Mouse (Mus musculus) left cerebral cortex, adult 18-20 months (tissue): ENCODE data around the gene Zfp418. TPM values are rescaled to one million over a fixed set of nuclear protein-coding genes. Genes with fewer than 3 reads are reported as not detected.
"Not testable (repeated sequence)": the region's sequence is repeated elsewhere in the genome, so short reads cannot be mapped to it uniquely, and the experiment has no call there.

Experiments used
- DNase-seq, 2 experiments: peaks; one replicate each; pipeline ENCODE4 v3.0.0; 2021 to 2022; ENCODE audit warnings: low spot score in 2 of 2, mixed read lengths in 1 of 2
- long read RNA-seq, 2 experiments: library from polyadenylated mRNA; stranded (forward); transcript quantifications; one replicate each; pipeline ENCODE4 v2.0.0; 2021
- total RNA-seq, 2 experiments: library from RNA; stranded (reverse); gene quantifications; 2 replicates each; pipeline ENCODE4 v1.2.3; 2021

Gene Zfp418
- 1 to 10 TPM; 7.2 to 8.8 TPM for total RNA-seq
- long read RNA-seq, experiment 1, partial matches to known transcripts = 0 of 4 reads
- long read RNA-seq, experiment 1, other reads (novel, unspliced or antisense) = 1 of 4 reads
- long read RNA-seq, experiment 2, partial matches to known transcripts = 0 of 1 reads
- long read RNA-seq, experiment 2, other reads (novel, unspliced or antisense) = 0 of 1 reads

DNA sequence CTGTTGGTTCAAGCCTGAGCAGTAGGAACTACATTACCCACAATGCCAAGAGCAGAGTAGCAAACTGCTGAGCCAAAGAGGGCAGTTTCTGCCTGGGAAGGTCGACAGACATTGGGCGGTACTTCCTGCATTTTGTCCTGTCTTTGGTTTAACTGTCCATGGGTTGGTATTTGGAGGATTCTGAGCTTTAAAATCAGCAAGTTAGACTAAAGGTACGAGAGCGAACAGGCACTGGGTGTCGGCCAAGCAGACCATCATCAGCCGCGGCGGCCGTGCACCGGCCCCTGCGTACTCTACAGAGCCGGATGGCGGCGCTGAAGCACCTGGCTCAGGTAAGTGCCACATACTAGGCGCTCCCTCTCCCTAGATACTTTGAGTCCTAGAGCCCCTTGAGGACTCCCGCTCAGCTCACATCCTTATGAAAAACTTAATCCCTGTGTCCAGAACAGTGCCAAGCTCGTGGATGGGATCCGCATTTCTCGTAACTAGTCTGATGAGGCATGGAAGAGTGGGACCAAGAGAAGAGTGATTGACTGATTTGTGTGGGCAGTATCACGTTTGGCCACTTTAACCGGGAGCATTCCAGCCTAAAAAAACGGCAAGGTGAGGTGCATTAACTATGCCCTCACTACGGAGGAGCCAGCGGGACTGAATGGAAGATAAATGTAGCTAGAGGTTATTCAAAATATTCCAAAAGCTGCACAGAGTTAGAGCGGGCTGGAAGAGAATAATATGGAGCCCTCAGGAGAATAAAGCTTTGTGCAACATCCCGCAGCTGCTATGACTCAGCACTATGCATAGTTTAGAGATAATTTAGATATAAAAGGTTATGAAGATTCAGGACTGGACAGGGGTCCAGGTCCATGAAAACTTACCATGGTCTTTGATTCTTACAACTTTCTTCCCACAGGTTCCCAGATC lies at the start of gene Zfp418:
Gene Zfp418, plus strand, starts transcription at position 104 of the 921 bp plus-strand sequence.
- DNase-seq = peak; percentile 60 to 68

DNA sequence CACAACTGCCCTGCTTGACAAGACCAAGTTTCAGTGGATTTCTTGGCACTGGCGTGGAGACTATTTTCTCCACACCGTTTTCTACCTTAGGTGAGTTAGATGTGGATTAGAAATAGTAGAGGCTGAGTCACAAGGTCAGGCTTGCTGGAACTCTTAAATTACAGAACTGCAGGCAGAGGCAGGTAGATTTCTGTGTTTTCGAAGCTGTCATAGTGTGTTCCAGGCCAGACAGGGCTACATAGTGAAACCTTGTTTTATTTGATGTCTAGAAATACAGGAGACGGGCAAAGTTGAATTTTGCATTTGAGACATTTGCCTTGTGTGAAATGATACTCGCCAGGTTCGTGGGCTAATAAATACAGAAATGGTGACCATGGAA lies 49.5 kb upstream of the Zfp418 start:
- no peak for DNase-seq

GRCm38 (mm10) chr7:7130491-7131124 lies 40.5 kb upstream of the Zfp418 start:
- DNase-seq = not testable (repeated sequence)

GRCm38 (mm10) chr7:7132751-7133150 lies 38.4 kb upstream of the Zfp418 start:
- no peak for DNase-seq

- peak; percentile 53 to 64 for DNase-seq
Observed at GRCm38 (mm10) chr7:7136379-7136866, 34.7 kb upstream of the Zfp418 start, which contains the start of gene Zfp773. Gene Zfp773 (minus strand): TSS chr7:7136755.

DNA sequence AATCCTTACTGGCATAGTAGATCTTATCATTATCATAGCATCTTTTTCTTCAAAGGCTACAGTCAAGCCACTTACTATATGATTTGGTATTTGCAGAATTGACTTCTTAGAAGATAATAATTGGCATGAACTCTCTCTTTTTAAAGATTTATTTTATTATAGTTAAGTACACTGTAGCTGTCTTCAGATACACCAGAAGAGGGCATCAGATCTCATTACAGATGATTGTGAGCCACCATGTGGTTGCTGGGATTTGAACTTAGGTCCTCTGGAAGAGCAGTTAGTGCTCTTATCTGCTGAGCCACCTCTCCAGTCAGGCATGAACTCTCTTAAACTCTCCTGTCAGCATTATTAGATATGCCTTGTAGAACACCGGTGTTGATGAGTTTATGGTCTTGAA lies 26.9 kb upstream of the Zfp418 start:
- DNase-seq = no peak

GRCm38 (mm10) chr7:7145991-7146608 lies 25.0 kb upstream of the Zfp418 start:
- no peak for DNase-seq

- no peak for DNase-seq
Observed at GRCm38 (mm10) chr7:7185897-7186296, 14.8 kb downstream of the Zfp418 start.

DNA sequence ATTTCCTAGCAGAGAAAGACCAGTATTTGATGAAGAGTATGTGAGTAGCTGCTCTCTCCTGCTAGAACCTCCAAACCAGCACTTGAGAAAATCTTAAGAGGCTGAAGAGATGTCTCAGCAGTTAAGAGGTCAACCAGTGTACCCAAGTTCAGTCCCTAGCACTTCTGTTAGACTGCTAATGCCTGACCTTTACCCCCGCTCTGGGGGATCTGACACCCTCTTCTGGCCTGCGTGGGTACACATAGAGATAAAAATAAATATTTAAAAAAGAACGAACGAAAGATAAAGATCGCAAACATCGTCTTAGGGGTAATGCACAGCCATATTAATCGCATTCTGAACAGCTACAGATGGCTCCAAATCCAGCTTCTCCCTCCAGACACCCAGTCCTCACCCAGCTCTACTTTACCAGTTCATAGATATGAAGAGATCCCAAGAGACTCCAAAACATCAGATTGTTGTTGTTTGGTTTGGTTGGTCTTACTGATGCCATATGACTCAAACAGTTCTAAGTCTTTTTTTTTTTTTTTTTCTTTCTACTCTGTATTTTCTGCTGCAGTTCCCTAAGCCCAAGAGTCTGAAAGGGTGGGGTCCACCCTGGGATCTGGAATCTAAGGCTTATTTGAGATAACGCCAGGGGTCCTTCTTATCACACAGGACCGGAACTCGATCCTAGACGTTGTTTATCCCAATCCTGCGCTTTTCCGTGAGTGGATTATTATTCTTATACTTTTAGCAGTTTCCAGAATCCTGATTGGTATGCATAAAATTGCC lies 16.5 kb downstream of the Zfp418 start:
- no peak for DNase-seq

DNA sequence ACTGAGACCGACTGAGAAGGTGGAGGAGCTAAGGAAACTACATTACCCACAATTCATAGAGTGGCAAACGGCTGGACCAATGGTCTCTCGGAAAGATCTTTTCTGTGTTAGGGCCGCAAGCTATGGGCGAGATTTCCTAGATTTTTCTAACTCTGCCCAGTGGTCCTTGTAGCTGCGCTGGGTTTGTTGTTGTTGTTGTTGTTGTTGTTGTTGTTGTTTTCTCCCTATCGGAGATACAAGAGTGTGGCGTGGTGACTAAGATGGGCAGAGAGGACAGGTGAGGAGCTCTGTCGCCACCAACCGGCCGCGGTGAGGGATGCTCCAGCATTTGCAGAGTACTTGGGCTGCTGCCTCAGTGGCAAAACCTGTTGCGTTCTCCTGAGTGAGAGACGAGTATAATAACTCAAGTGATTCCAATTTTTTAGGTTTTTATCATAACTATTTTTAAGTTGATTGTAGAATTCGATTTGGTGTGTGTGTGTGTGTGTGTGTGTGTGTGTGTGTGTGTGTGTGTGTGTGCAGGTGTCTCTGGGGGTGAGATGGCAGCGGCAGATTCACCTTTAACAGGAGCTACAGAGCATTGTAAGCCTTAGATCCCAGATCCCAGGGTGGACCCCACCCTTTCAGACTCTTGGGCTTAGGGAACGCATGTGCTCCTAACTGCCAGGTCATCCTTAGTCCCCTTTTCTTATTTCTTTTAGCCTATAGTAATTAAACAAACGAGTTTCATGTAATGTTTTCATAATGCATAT lies 17.2 kb downstream of the Zfp418 start:
- peak; percentile 80 to 81 for DNase-seq

DNA sequence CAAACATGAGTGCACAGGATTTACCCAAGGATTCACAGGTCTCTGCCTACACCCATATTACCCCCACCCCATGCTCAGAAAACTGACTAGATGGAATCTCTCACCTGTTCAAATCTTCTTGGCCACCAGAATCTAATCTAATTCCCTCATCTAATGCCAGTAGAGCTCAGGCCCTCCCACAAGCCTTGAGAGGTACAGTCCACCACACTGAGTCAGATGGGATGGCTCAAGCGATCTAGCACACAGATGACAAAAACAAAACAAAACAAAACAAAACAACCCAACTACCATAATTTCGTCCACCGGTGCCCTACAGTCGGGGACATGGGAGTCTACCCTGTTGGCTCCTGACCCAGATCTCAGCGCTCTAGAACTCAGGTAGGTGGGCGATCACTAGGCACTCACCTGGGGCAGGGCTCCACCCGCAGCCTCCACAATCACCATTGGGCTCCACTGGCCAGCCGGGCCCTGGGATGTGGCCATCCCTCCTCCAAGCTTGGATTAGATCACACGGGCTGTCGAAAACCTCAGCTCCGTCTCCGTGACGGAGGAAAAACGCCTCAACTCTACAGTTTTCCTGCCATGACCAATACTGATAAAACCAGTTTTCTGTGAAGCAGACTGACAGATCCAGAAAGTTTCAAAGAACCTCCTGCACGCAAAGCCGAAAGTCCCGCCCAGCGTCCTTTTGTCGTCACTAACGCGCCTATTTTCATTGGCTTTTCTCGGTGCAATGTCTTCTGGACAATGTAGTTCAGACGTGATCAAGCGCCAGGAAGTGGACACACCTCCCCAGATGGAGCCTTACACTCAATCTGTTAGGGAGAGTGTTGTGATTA lies 38.4 kb downstream of the Zfp418 start, which contains the start of gene Zfp772:
Gene Zfp772, minus strand, starts transcription at position 686 of the 839 bp plus-strand sequence.
- peak in 1 of 2 experiments; percentile 30 for DNase-seq

Other genes with a start within 250 kb of the Zfp418 start
- gene Aurkc, start 176.0 kb upstream of the Zfp418 start, total RNA-seq = not detected
- gene Zfp954, start 49.8 kb upstream of the Zfp418 start, total RNA-seq = 10 to 100 TPM; 14.1 to 15.3 TPM
- 1 to 10 TPM; 2.6 to 2.9 TPM for gene Zfp773, start 34.6 kb upstream of the Zfp418 start, total RNA-seq
- gene Zfp772, start 38.7 kb downstream of the Zfp418 start, total RNA-seq = 10 to 100 TPM in 1 of 2 experiments, 1 to 10 TPM in 1; 8.2 to 10.1 TPM
- gene Vmn2r29, start 76.0 kb downstream of the Zfp418 start, total RNA-seq = 1 to 10 TPM; 1.6 to 2.0 TPM
- 10 to 100 TPM; 12.3 to 13.2 TPM for gene Gm45844, start 107.0 kb downstream of the Zfp418 start, total RNA-seq
- 100 to 1,000 TPM; 130 to 139 TPM for gene Clcn4, start 129.5 kb downstream of the Zfp418 start, total RNA-seq
- under 1 TPM; 0.12 to 0.19 TPM for gene Vmn2r30, start 166.3 kb downstream of the Zfp418 start, total RNA-seq
- gene Gm45783, start 203.2 kb downstream of the Zfp418 start, total RNA-seq = under 1 TPM in 1 of 2 experiments, not detected in 1; 0.81 TPM
- gene Vmn2r31, start 228.4 kb downstream of the Zfp418 start, total RNA-seq = under 1 TPM in 1 of 2 experiments, not detected in 1; 0.05 TPM